Mouse (Mus musculus): ENCODE results near the gene Cdyl.

DNA sequence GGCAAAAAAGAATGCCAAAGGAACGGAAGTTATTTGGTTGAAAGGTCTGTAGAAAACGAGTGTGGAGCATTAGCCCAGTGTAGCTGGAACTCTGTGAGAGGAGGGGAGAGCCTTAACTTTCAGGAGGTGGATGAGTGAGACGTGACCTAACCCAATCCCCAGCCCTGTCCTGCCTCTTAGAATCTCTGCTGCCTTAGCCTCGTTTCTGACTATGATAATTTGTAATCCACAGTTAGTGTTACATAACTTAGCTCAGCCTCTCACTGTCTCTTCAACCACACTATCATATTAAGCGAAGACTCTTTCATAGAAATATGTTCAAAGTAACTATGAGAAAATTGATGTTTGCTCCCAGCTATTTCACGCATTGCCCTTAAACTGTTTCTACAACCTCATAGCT is 59.9 kb downstream of the Cdyl start:
- TF ChIP-seq CTCF (conservative IDR thresholded peaks at IDR 0.05; ENCODE audit: insufficient read depth, insufficient read length, low read depth, low read length) (no peak), POLR2A (IDR thresholded peaks at IDR 0.05; ENCODE audit: low read depth, low read length) (no peak)

All from kidney, adult 2 months (tissue).